Mouse (Mus musculus) liver, adult 2 months (tissue): ENCODE measurements at regions not wholly inside any gene's neighbourhood (a gene's known extent, or its start where the extent isn't known, plus 50 kb on each side); places are given as distances from the start of the nearest gene placed in this dataset.

Source experiments
- CTCF ChIP-seq: fragments of 200-500 bp; IDR thresholded peaks from 2 replicates; pipeline ENCODE4 v1.5.1; 2011; ENCODE audit warnings: low read depth, low read length, control low read depth
- POLR2A ChIP-seq: fragments of 200-500 bp; IDR thresholded peaks from 2 replicates; pipeline ENCODE4 v1.6.1; 2011; ENCODE audit warnings: low read length, control low read depth; ENCODE audit not compliant: insufficient read depth; ENCODE audit errors: extremely low read depth

DNA sequence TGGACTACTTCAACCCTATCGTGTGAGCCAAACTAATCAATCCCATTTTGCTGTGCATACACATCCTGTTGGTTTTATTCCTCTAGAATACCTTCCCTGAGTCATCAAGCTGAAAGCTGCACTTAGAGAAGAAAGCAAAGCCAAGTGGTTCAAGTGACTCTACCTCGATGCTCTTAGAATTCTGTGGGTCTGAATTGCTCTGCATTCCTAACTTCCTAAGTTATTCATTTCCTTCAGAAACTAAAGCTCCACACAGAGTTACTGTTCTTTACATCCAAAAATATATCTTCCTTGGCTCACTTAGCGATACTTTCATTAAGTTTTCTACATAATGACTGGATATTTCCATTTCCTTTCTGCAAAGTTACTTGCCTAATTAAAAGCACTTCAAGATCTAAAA, 379.0 kb upstream of the Pkdcc start:
- TF ChIP-seq CTCF (no peak), POLR2A (no peak)
